Mouse (Mus musculus): ENCODE measurements around the gene Gpr132.

DNA sequence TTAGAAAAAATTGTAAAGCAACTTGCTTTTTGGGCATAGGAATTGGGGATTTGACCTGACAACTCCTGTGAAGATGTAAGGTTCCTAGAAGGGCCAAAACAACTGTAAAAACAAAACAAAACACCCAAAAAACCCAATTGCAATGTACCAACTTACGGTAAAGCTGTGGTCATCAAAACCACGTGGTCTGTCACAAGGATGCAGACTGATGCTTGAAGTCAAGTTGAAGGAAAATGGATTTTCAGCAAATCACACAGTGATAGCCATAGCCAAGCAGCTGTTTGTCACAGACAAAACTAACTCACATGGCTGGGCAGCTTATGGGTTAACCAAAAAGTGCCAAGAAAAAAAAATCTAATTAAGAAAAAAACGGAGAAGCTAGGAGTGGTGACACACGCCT lies 30.9 kb upstream of the Gpr132 start:
- TF ChIP-seq POLR2A (IDR thresholded peaks at IDR 0.05; ENCODE audit: low read depth, low read length) (no peak), CTCF (IDR thresholded peaks at IDR 0.05; ENCODE audit: extremely low read depth, insufficient read depth, insufficient read length, insufficient replicate concordance) (no peak)

All from spleen, adult 2 months (tissue).